Mouse (Mus musculus): Measurements from ENCODE around the gene Dcp1a.

Dcp1a gene

GRCm38 (mm10) chr14:30560803-30561389, 81.6 kb downstream of the Dcp1a start:
- DNase-seq (ENCODE audit: low spot score in 2 of 2): peak in 1 of 2 experiments; percentile 58

- DNase-seq (ENCODE audit: low spot score in 2 of 2): peak; percentile 81 to 87
Observed at GRCm38 (mm10) chr14:30561470-30562187, 82.3 kb downstream of the Dcp1a start.

- DNase-seq (ENCODE audit: low spot score in 2 of 2): no peak
Observed at GRCm38 (mm10) chr14:30562343-30562742, 83.0 kb downstream of the Dcp1a start.

- peak; percentile 70 to 83 for DNase-seq (ENCODE audit: low spot score in 2 of 2)
Observed at GRCm38 (mm10) chr14:30564451-30564850, 85.1 kb downstream of the Dcp1a start.

- no peak for DNase-seq (ENCODE audit: low spot score in 2 of 2)
Observed at GRCm38 (mm10) chr14:30566317-30566716, 87.0 kb downstream of the Dcp1a start.

- no peak for DNase-seq (ENCODE audit: low spot score in 2 of 2)
Observed at GRCm38 (mm10) chr14:30568016-30568415, 88.7 kb downstream of the Dcp1a start.

GRCm38 (mm10) chr14:30570303-30570702, 91.0 kb downstream of the Dcp1a start:
- DNase-seq (ENCODE audit: low spot score in 2 of 2): no peak

GRCm38 (mm10) chr14:30572253-30572652, 92.9 kb downstream of the Dcp1a start:
- DNase-seq (ENCODE audit: low spot score in 2 of 2): no peak

GRCm38 (mm10) chr14:30573235-30573634, 93.9 kb downstream of the Dcp1a start:
- DNase-seq (ENCODE audit: low spot score in 2 of 2): no peak

- peak; percentile 78 to 91 for DNase-seq (ENCODE audit: low spot score in 2 of 2)
Observed at GRCm38 (mm10) chr14:30573983-30574584, 94.7 kb downstream of the Dcp1a start.

GRCm38 (mm10) chr14:30575791-30576190, 96.5 kb downstream of the Dcp1a start:
- DNase-seq (ENCODE audit: low spot score in 2 of 2): no peak

GRCm38 (mm10) chr14:30576260-30576659, 96.9 kb downstream of the Dcp1a start:
- DNase-seq (ENCODE audit: low spot score in 2 of 2): no peak

Measured in spleen, postnatal 4 days (tissue).